In genomic region chr5:107017544-107017943, GRCm38 (mm10) we compare ENCODE assay signal across 15 mouse cellular contexts. TPM values are rescaled to one million over a fixed set of nuclear protein-coding genes. Genes with fewer than 3 reads are reported as not detected.
A peak's percentile ranks its signal among the peaks of the same experiment; 100 is the strongest.
DNase-seq lines count a peak whose midpoint lies in the region; ATAC-seq and TF ChIP-seq lines count a peak whose summit lies in the region.
"Had no signal": no experiment of that assay in that cellular context is flagged by ENCODE, and none has a peak within 500 bp of the region (broad histone marks: within the 10 kb centered on the region; RNA-seq: fewer than 3 reads in every experiment).

No protein-coding gene starts in this region.

- intact Hi-C loops in gastrocnemius, postnatal 36 days (cut with DNase I): no loop called here

- no peak for TF ChIP-seq POLR2A in kidney, adult 2 months (IDR thresholded peaks at IDR 0.05; ENCODE audit: low read depth, low read length)
- no peak for TF ChIP-seq POLR2A in ES-Bruce4 (IDR thresholded peaks at IDR 0.05; ENCODE audit: insufficient read depth, low read length)

- H3K9ac ChIP-seq in kidney, embryonic 15.5 days: no peak overlapping the region
- no peak overlapping the region for H3K9ac ChIP-seq in ES-Bruce4 (ENCODE audit: low read depth, poor library complexity, severe bottlenecking)
- H3K9ac ChIP-seq in forebrain, embryonic 15.5 days (replicated peaks): no peak overlapping the region
- H3K9ac ChIP-seq: hindbrain, embryonic 15.5 days; limb, embryonic 12.5 days; neural tube, embryonic 12.5 days had no signal

- TF ChIP-seq CTCF in kidney, adult 2 months (conservative IDR thresholded peaks at IDR 0.05; ENCODE audit: insufficient read depth, insufficient read length, low read depth, low read length): peak; percentile 53
- peak; percentile 69 for TF ChIP-seq CTCF in ES-Bruce4 (IDR thresholded peaks at IDR 0.05; ENCODE audit: low read depth, low read length)

- WGBS in kidney, adult 2 months: 68% methylated on average over 2 of the region's 2 CpGs
- WGBS in kidney, embryonic 15.5 days: 81% methylated on average over 2 of the region's 2 CpGs
- 72% methylated on average over 2 of the region's 2 CpGs for WGBS in limb, embryonic 10.5 days
- 69% methylated on average over 2 of the region's 2 CpGs for whole genome bisulfite sequencing in forebrain, embryonic 15.5 days

- ATAC-seq in kidney, embryonic 15.5 days (replicated peaks; ENCODE audit: low FRiP score): no peak
- no peak for ATAC-seq in forebrain, embryonic 15.5 days (replicated peaks)
- ATAC-seq: forebrain, embryonic 16.5 days had no signal

- no peak for DNase-seq in kidney, adult 2 months
- DNase-seq in CD4-positive helper T cell, adult 2 months (ENCODE audit: low read depth, low spot score): peak; percentile 24
- peak; percentile 35 for DNase-seq in limb, embryonic 10.5 days (ENCODE audit: low spot score)
- no peak for DNase-seq in gastrocnemius, postnatal 36 days
- DNase-seq: cerebellum, adult 2 months; thymus, adult 18-20 months had no signal

- no peak overlapping the region for H3K27ac ChIP-seq in kidney, adult 2 months (ENCODE audit: insufficient read depth, low read depth, low read length)
- H3K27ac ChIP-seq in kidney, embryonic 15.5 days: no peak overlapping the region
- H3K27ac ChIP-seq in ES-Bruce4 (ENCODE audit: insufficient read depth, low read length): no peak overlapping the region
- H3K27ac ChIP-seq in limb, embryonic 10.5 days: no peak overlapping the region
- no peak overlapping the region for H3K27ac ChIP-seq in forebrain, embryonic 15.5 days (replicated peaks)
- H3K27ac ChIP-seq: embryonic facial prominence, embryonic 10.5 days; hindbrain, embryonic 15.5 days; limb, embryonic 12.5 days; neural tube, embryonic 12.5 days had no signal

- H3K4me3 ChIP-seq in kidney, adult 2 months (ENCODE audit: insufficient read depth, low read depth, low read length): no peak overlapping the region
- H3K4me3 ChIP-seq in kidney, embryonic 15.5 days (replicated peaks): no peak overlapping the region
- no peak overlapping the region for H3K4me3 ChIP-seq in ES-Bruce4 (ENCODE audit: low read depth, low read length)
- H3K4me3 ChIP-seq in limb, embryonic 10.5 days: no peak overlapping the region
- no peak overlapping the region for H3K4me3 ChIP-seq in forebrain, embryonic 15.5 days
- H3K4me3 ChIP-seq: embryonic facial prominence, embryonic 10.5 days; hindbrain, embryonic 15.5 days; limb, embryonic 12.5 days; megakaryocyte, embryonic 14.5 days; neural tube, embryonic 12.5 days had no signal

- no peak overlapping the region for H3K4me2 ChIP-seq in kidney, embryonic 15.5 days
- H3K4me2 ChIP-seq in forebrain, embryonic 15.5 days (replicated peaks): no peak overlapping the region
- H3K4me2 ChIP-seq: hindbrain, embryonic 15.5 days; limb, embryonic 12.5 days; neural tube, embryonic 12.5 days had no signal

- peaks cover 10% of the 10 kb centered on the region; the same call in 1 of the 2 replicates for H3K4me1 ChIP-seq in kidney, adult 2 months (ENCODE audit: control insufficient read depth, insufficient read depth, low read length)
- H3K4me1 ChIP-seq in kidney, embryonic 15.5 days: peaks cover 44% of the 10 kb centered on the region
- H3K4me1 ChIP-seq in ES-Bruce4 (ENCODE audit: control insufficient read depth, insufficient read depth, low read length): no peaks in the 10 kb centered on the region
- H3K4me1 ChIP-seq in limb, embryonic 10.5 days: peaks cover 49% of the 10 kb centered on the region
- H3K4me1 ChIP-seq in forebrain, embryonic 15.5 days: no peaks in the 10 kb centered on the region
- H3K4me1 ChIP-seq: hindbrain, embryonic 15.5 days had no signal

- no peak for TF ChIP-seq EP300 in ES-Bruce4 (IDR thresholded peaks at IDR 0.05; ENCODE audit: insufficient read depth, low read depth, low read length)

- H3K36me3 ChIP-seq in kidney, adult 2 months (ENCODE audit: control insufficient read depth, insufficient read depth, low read length): no peaks in the 10 kb centered on the region
- H3K36me3 ChIP-seq in kidney, embryonic 15.5 days: no peaks in the 10 kb centered on the region
- no peaks in the 10 kb centered on the region for H3K36me3 ChIP-seq in ES-Bruce4 (ENCODE audit: control insufficient read depth, insufficient read depth, low read length, poor library complexity, severe bottlenecking)
- H3K36me3 ChIP-seq in limb, embryonic 10.5 days: 0 out of 2 replicates have a peak, but pooled peaks cover under 1% of the 10 kb centered on the region
- H3K36me3 ChIP-seq in forebrain, embryonic 15.5 days: no peaks in the 10 kb centered on the region
- H3K36me3 ChIP-seq: embryonic facial prominence, embryonic 10.5 days; hindbrain, embryonic 15.5 days; limb, embryonic 12.5 days; neural tube, embryonic 12.5 days had no signal

- no peaks in the 10 kb centered on the region for H3K27me3 ChIP-seq in kidney, adult 2 months (replicated peaks; ENCODE audit: control insufficient read depth, insufficient read depth, low read length)
- no peaks in the 10 kb centered on the region for H3K27me3 ChIP-seq in kidney, embryonic 15.5 days
- no peaks in the 10 kb centered on the region for H3K27me3 ChIP-seq in ES-Bruce4 (ENCODE audit: control insufficient read depth, insufficient read depth, low read length, poor library complexity, severe bottlenecking)
- no peaks in the 10 kb centered on the region for H3K27me3 ChIP-seq in limb, embryonic 10.5 days (ENCODE audit: low read depth, poor library complexity, severe bottlenecking)
- H3K27me3 ChIP-seq in forebrain, embryonic 15.5 days: peaks cover 7% of the 10 kb centered on the region; the same call in 1 of the 2 replicates
- H3K27me3 ChIP-seq: hindbrain, embryonic 15.5 days; limb, embryonic 12.5 days; neural tube, embryonic 12.5 days had no signal

- H3K9me3 ChIP-seq in kidney, embryonic 15.5 days (replicated peaks): no peaks in the 10 kb centered on the region; the same call in 1 of the 2 replicates
- H3K9me3 ChIP-seq in ES-Bruce4 (replicated peaks; ENCODE audit: control insufficient read depth, insufficient read depth, low read length, poor library complexity, severe bottlenecking): no peaks in the 10 kb centered on the region
- no peaks in the 10 kb centered on the region for H3K9me3 ChIP-seq in limb, embryonic 10.5 days (replicated peaks)
- H3K9me3 ChIP-seq in forebrain, embryonic 15.5 days: no peaks in the 10 kb centered on the region
- H3K9me3 ChIP-seq: embryonic facial prominence, embryonic 10.5 days; hindbrain, embryonic 15.5 days; limb, embryonic 12.5 days; neural tube, embryonic 12.5 days had no signal

RNA-seq across cellular contexts. Expression of gene Cdc7, which starts 53.4 kb away (rescaled TPM):
- 1.2 and 1.3 TPM in 2 replicates for polyA plus RNA-seq in kidney, adult 2 months (2012; rRNA removed)
- 41.7 and 46.5 TPM in 2 replicates for polyA plus RNA-seq in kidney, embryonic 15.5 days (2015; fragmentation: Nextera tagmentation; extraction: Ambion mirVana)
- 49.9 and 58.1 TPM in 2 replicates for polyA plus RNA-seq in ES-Bruce4 (2011; ENCODE audit: insufficient read depth, insufficient read length, low read depth, missing spikeins)
- 58.5 and 67.8 TPM in 2 replicates for polyA plus RNA-seq in limb, embryonic 10.5 days (2016; fragmentation: Nextera tagmentation; extraction: Ambion mirVana)
- 41.9 and 45.8 TPM in 2 replicates for polyA plus RNA-seq in forebrain, embryonic 15.5 days (2015; fragmentation: Nextera tagmentation; extraction: Ambion mirVana)
- under 1 TPM; 0.49 to 0.51 TPM for total RNA-seq in gastrocnemius, postnatal 36 days (2021)

Comparison
In these comparisons a context has a peak if more than half of its experiments do, and no peak if none do; other contexts are left out.
1. RNA of gene Cdc7, which starts 53.4 kb away (polyA plus RNA-seq): 58.5 to 67.8 TPM in limb, embryonic 10.5 days, 49.9 to 58.1 TPM in ES-Bruce4, 41.9 to 45.8 TPM in forebrain, embryonic 15.5 days and 41.7 to 46.5 TPM in kidney, embryonic 15.5 days; 1.2 to 1.3 TPM in kidney, adult 2 months; every median in the first group is over 10 times any median in the second.
2. DNase-seq: peak in CD4-positive helper T cell, adult 2 months (single experiment) and limb, embryonic 10.5 days (single experiment); none in kidney, adult 2 months (single experiment) and gastrocnemius, postnatal 36 days (0 of 2).